Mouse (Mus musculus) small intestine, adult 2 months (tissue): ENCODE measurements around the gene Mindy4. TPM values are rescaled to one million over a fixed set of nuclear protein-coding genes. Genes with fewer than 3 reads are reported as not detected.

Experiments
- H3K27ac ChIP-seq: fragments of 200-500 bp; 2 replicates; pipeline ENCODE4 v1.5.1; 2012; ENCODE audit warnings: low read depth, low read length, control low read depth, inconsistent platforms; ENCODE audit not compliant: insufficient read depth
- H3K27me3 ChIP-seq: fragments of 200-500 bp; 2 replicates; pipeline ENCODE4 v1.6.1; 2012; ENCODE audit warnings: mild to moderate bottlenecking, moderate library complexity, low read length, inconsistent platforms; ENCODE audit not compliant: control insufficient read depth, insufficient read depth
- H3K36me3 ChIP-seq: fragments of 200-500 bp; 2 replicates; pipeline ENCODE4 v1.6.1; 2012; ENCODE audit warnings: mild to moderate bottlenecking, low read length, control low read depth, inconsistent platforms; ENCODE audit not compliant: control insufficient read depth, insufficient read depth
- H3K4me1 ChIP-seq: fragments of 200-500 bp; 2 replicates; pipeline ENCODE4 v1.6.1; 2012; ENCODE audit warnings: low read length, inconsistent platforms, mixed read lengths; ENCODE audit not compliant: control insufficient read depth, insufficient read depth, insufficient read length
- H3K4me3 ChIP-seq: fragments of 200-500 bp; 2 replicates; pipeline ENCODE4 v1.5.1; 2012; ENCODE audit warnings: low read depth, mild to moderate bottlenecking, control low read depth, inconsistent platforms, low read length, moderate library complexity
- CTCF ChIP-seq: fragments of 200-500 bp; IDR thresholded peaks from 2 replicates; pipeline ENCODE4 v1.5.1; 2012; ENCODE audit warnings: low read depth, mild to moderate bottlenecking, control low read depth, inconsistent platforms, low read length, moderate library complexity, mixed read lengths; ENCODE audit not compliant: insufficient replicate concordance, insufficient read length; ENCODE audit errors: extremely low read depth
- POLR2A ChIP-seq: fragments of 200-500 bp; IDR thresholded peaks from 2 replicates; pipeline ENCODE4 v1.6.1; 2012; ENCODE audit warnings: low read depth, mild to moderate bottlenecking, control low read depth, inconsistent platforms, low read length, moderate library complexity
- WGBS: fragments of 180-500 bp; shearing (Covaris S2); methylation state at CpG from one replicate; pipeline ENCODE4 v1.1.7; 2018; 5-methylcytosine and 5-hydroxymethylcytosine counted together
- polyA plus RNA-seq: library from polyadenylated mRNA; depleted of rRNA; stranded (reverse); fragments of >200 nt; gene quantifications from 2 replicates; pipeline ENCODE4 v1.2.3, GENCODE M21; 2012

Mindy4 gene
- polyA plus RNA-seq, 1 experiment, result 0.98 TPM

DNA sequence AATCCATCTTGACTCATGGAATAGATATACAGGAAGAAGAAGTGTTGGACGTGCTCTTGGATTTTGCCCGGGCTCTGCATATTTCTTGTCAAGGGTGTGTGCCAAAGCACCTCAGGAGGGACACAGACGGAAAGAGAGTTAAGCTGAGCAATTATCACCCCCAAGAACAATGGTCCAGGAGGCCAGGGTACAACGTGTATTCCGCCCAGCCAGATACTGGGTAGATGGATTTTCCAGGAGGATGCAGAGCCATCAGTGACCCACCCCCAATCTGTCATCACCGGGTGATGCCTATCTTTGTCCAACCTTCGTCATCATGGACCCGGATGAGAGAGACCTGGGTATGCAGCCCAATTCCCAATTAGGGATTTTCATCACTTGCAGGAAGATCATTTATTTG is 42.5 kb downstream of the Mindy4 start:
- H3K27ac ChIP-seq, result no peak overlapping the region
- H3K36me3 ChIP-seq, result no peaks in the 10 kb centered on the region
- TF ChIP-seq POLR2A, result no peak
- TF ChIP-seq CTCF, result no peak
- no peak overlapping the region for H3K4me3 ChIP-seq
- WGBS, result 82% methylated on average over 8 of the region's 8 CpGs
- no peaks in the 10 kb centered on the region; the same call in 1 of the 2 replicates for H3K4me1 ChIP-seq
- H3K27me3 ChIP-seq, result no peaks in the 10 kb centered on the region

- Histone ChIP-seq H3K27me3 (no peaks in the 10 kb centered on the region), H3K4me3 (no peak overlapping the region), H3K27ac (no peak overlapping the region), H3K36me3 (no peaks in the 10 kb centered on the region), H3K4me1 (no peaks in the 10 kb centered on the region)
- WGBS, result 88% methylated on average over 7 of the region's 7 CpGs
- TF ChIP-seq CTCF (no peak), POLR2A (no peak)
These were observed 43.3 kb downstream of the Mindy4 start for GRCm38 (mm10) chr6:55246441-55246840.

GRCm38 (mm10) chr6:55246911-55247438 is 43.8 kb downstream of the Mindy4 start:
- no peaks in the 10 kb centered on the region for H3K27me3 ChIP-seq
- no peak overlapping the region for H3K27ac ChIP-seq
- no peaks in the 10 kb centered on the region for H3K4me1 ChIP-seq
- H3K36me3 ChIP-seq, result no peaks in the 10 kb centered on the region
- WGBS, result 96% methylated on average over 12 of the region's 12 CpGs
- no peak for TF ChIP-seq CTCF
- no peak for TF ChIP-seq POLR2A
- H3K4me3 ChIP-seq, result no peak overlapping the region

- WGBS, result 77% methylated on average over 9 of the region's 9 CpGs
- Histone ChIP-seq H3K4me3 (no peak overlapping the region), H3K4me1 (no peaks in the 10 kb centered on the region), H3K27ac (no peak overlapping the region), H3K27me3 (no peaks in the 10 kb centered on the region), H3K36me3 (no peaks in the 10 kb centered on the region)
- TF ChIP-seq CTCF, result peak; percentile 20; the same call in 1 of the 2 replicates
- TF ChIP-seq POLR2A, result no peak
These were observed 46.1 kb downstream of the Mindy4 start for GRCm38 (mm10) chr6:55249263-55249662.

- H3K27me3 ChIP-seq, result no peaks in the 10 kb centered on the region
- TF ChIP-seq CTCF, result no peak
- TF ChIP-seq POLR2A, result no peak
- WGBS, result 80% methylated on average over 11 of the region's 11 CpGs
- H3K4me3 ChIP-seq, result no peak overlapping the region
- H3K27ac ChIP-seq, result no peak overlapping the region
- no peaks in the 10 kb centered on the region for H3K4me1 ChIP-seq
- no peaks in the 10 kb centered on the region for H3K36me3 ChIP-seq
These were observed 47.6 kb downstream of the Mindy4 start for GRCm38 (mm10) chr6:55250809-55251208.

GRCm38 (mm10) chr6:55251596-55251995 is 48.4 kb downstream of the Mindy4 start:
- Histone ChIP-seq H3K36me3 (no peaks in the 10 kb centered on the region), H3K27me3 (no peaks in the 10 kb centered on the region), H3K27ac (no peak overlapping the region), H3K4me1 (no peaks in the 10 kb centered on the region), H3K4me3 (no peak overlapping the region)
- TF ChIP-seq CTCF, result no peak
- no peak for TF ChIP-seq POLR2A
- 91% methylated on average over 7 of the region's 7 CpGs for WGBS

- H3K4me3 ChIP-seq, result no peak overlapping the region
- no peaks in the 10 kb centered on the region for H3K36me3 ChIP-seq
- TF ChIP-seq CTCF, result no peak
- no peak for TF ChIP-seq POLR2A
- no peaks in the 10 kb centered on the region for H3K4me1 ChIP-seq
- 86% methylated on average over 8 of the region's 8 CpGs for WGBS
- no peak overlapping the region for H3K27ac ChIP-seq
- no peaks in the 10 kb centered on the region for H3K27me3 ChIP-seq
These were observed 49.6 kb downstream of the Mindy4 start for GRCm38 (mm10) chr6:55252731-55253247.

DNA sequence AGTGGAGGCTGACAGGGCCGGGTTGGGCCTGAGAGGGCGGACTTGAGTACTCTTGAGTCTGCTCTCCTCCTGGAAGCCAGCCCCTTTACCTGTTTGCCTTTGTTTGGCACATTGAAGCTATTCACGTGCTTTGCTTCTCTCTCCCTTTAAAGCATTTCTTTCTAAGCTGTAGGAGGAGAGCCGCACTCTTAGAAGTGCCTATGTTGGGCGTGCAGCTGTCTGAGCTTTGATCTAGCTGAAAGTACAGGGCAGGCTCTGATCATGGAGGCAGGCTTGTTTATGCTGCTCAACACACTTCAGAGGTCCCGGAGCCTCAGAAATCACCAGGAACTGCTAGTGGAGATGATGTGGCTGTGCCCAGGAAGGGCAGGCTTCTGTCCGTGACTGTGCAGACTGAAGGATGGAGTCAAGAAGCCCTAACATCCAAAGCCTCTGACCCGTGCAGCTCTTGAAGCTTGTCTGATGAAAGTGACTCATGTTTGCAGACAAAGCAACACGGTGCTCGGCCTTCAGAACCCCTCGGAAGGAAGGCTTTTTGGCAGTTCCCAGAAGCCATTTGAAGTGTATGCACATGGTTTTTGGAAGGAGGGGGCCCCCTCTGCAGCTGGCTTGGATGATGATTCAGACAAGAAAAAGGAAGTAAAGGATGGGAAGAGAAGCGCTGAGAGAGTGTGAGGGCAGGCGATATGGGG is 53.5 kb downstream of the Mindy4 start:
- 67% methylated on average over 13 of the region's 13 CpGs for WGBS
- H3K4me3 ChIP-seq, result no peak overlapping the region
- TF ChIP-seq POLR2A (no peak), CTCF (no peak)

More for the DNA sequence above, 53.5 kb downstream of the Mindy4 start:
- no peaks in the 10 kb centered on the region for H3K36me3 ChIP-seq
- H3K27ac ChIP-seq, result no peak overlapping the region
- no peaks in the 10 kb centered on the region for H3K27me3 ChIP-seq
- no peaks in the 10 kb centered on the region for H3K4me1 ChIP-seq
